Mouse (Mus musculus): ENCODE data around the gene Fut1.

GRCm38 (mm10) chr7:45626571-45627076 is 9.5 kb downstream of the Fut1 start:
- TF ChIP-seq CTCF (IDR thresholded peaks at IDR 0.05; ENCODE audit: borderline replicate concordance, control insufficient read depth, extremely low read depth, insufficient read depth, low read length, poor library complexity), result no peak
- no peak for TF ChIP-seq POLR2A (IDR thresholded peaks at IDR 0.05; ENCODE audit: control insufficient read depth, extremely low read depth, insufficient read depth, low read length, poor library complexity)
